Mouse (Mus musculus) hindbrain, postnatal 0 days (tissue): ENCODE data around the gene Ranbp3l. TPM values are rescaled to one million over a fixed set of nuclear protein-coding genes. Genes with fewer than 3 reads are reported as not detected.

Source experiments
- ATAC-seq: fragments of 200-750 bp; cut with Nextera tagmentation; 2 replicates; pipeline ENCODE4 v1.8.0; 2017; ENCODE audit warnings: mild to moderate bottlenecking, moderate TSS enrichment, moderate library complexity
- DNase-seq: peaks from one replicate; pipeline ENCODE4 v3.0.0-alpha.2; 2015; ENCODE audit warnings: low spot score
- H3K27ac ChIP-seq: fragments of 300-500 bp; sonication (generic); 2 replicates; pipeline ENCODE4 v1.5.1; 2014; ENCODE audit warnings: mild to moderate bottlenecking
- H3K27me3 ChIP-seq: fragments of 300-500 bp; sonication (generic); 2 replicates; pipeline ENCODE4 v1.6.1; 2014; ENCODE audit warnings: low read length, mixed read lengths; ENCODE audit not compliant: insufficient read depth
- H3K36me3 ChIP-seq: fragments of 300-500 bp; sonication (generic); 2 replicates; pipeline ENCODE4 v1.6.1; 2014; ENCODE audit warnings: low read length, mixed read lengths; ENCODE audit not compliant: insufficient read depth
- H3K4me1 ChIP-seq: fragments of 300-500 bp; sonication (generic); 2 replicates; pipeline ENCODE4 v1.6.1; 2014; ENCODE audit warnings: antibody characterized with exemption, low read length, mixed read lengths; ENCODE audit not compliant: insufficient read depth
- H3K4me2 ChIP-seq: fragments of 300-500 bp; sonication (generic); 2 replicates; pipeline ENCODE4 v1.6.1; 2014; ENCODE audit warnings: low read depth, mild to moderate bottlenecking, low read length, moderate library complexity, mixed read lengths
- H3K4me3 ChIP-seq: fragments of 300-500 bp; sonication (generic); 2 replicates; pipeline ENCODE4 v1.5.1; 2014; ENCODE audit warnings: low read length
- H3K9ac ChIP-seq: fragments of 300-500 bp; sonication (generic); replicated peaks from 2 replicates; pipeline ENCODE4 v1.6.1; 2014; ENCODE audit warnings: mild to moderate bottlenecking, low read length, moderate library complexity, mixed read lengths
- H3K9me3 ChIP-seq: fragments of 300-500 bp; sonication (generic); 2 replicates; pipeline ENCODE4 v1.6.1; 2016; ENCODE audit warnings: low read length, mixed read lengths
- CTCF ChIP-seq: IDR thresholded peaks from 2 replicates; pipeline ENCODE4 v1.5.1; 2016; ENCODE audit warnings: antibody characterized with exemption, control low read depth, low read depth
- WGBS: fragments of 180-500 bp; shearing (Covaris S2); extraction: QIAGEN DNeasy Blood & Tissue Kit; methylation state at CpG from one replicate; pipeline ENCODE4 v1.1.7; 2014; 5-methylcytosine and 5-hydroxymethylcytosine counted together
- polyA plus RNA-seq: library from polyadenylated mRNA; unstranded; fragments of >200 nt; fragmentation: Nextera tagmentation; extraction: Ambion mirVana; gene quantifications from 2 replicates; pipeline ENCODE4 v1.2.1, GENCODE M21; 2015
- total RNA-seq: library from RNA; depleted of rRNA; stranded (reverse); fragments of >200 nt; gene quantifications from 2 replicates; pipeline ENCODE4 v1.2.3, GENCODE M21; 2014

Gene Ranbp3l
- total and polyA plus RNA-seq, 2 experiments from 2014 or later, result 16.2 to 17.9 TPM

GRCm38 (mm10) chr15:9074139-9074538 is 106.4 kb downstream of the Ranbp3l start:
- ATAC-seq (no peak), DNase-seq (no peak)
- no peak for TF ChIP-seq CTCF
- H3K27ac ChIP-seq, result no peak overlapping the region
- no peak overlapping the region for H3K9ac ChIP-seq
- no peak overlapping the region for H3K4me3 ChIP-seq
- 29% methylated on average over 2 of the region's 2 CpGs for WGBS
- H3K4me2 ChIP-seq, result no peak overlapping the region
- H3K4me1 ChIP-seq, result peaks cover 6% of the 10 kb centered on the region; the same call in 1 of the 2 replicates
- H3K27me3 ChIP-seq, result no peaks in the 10 kb centered on the region
- H3K36me3 ChIP-seq, result no peaks in the 10 kb centered on the region
- H3K9me3 ChIP-seq, result no peaks in the 10 kb centered on the region

- H3K4me2 ChIP-seq, result no peak overlapping the region
- DNase-seq (no peak), ATAC-seq (no peak)
- H3K36me3 ChIP-seq, result no peaks in the 10 kb centered on the region
- no peak overlapping the region for H3K9ac ChIP-seq
- no peaks in the 10 kb centered on the region for H3K27me3 ChIP-seq
- H3K4me3 ChIP-seq, result no peak overlapping the region
- no peaks in the 10 kb centered on the region for H3K9me3 ChIP-seq
- no peak overlapping the region for H3K27ac ChIP-seq
- TF ChIP-seq CTCF, result no peak
- WGBS, result 23% methylated on average over 4 of the region's 4 CpGs
- peaks cover 6% of the 10 kb centered on the region; the same call in 1 of the 2 replicates for H3K4me1 ChIP-seq
Measured at GRCm38 (mm10) chr15:9074671-9075070, 106.9 kb downstream of the Ranbp3l start.

GRCm38 (mm10) chr15:9075608-9076200 is 108.0 kb downstream of the Ranbp3l start:
- DNase-seq, result no peak
- WGBS, result 65% methylated on average over 14 of the region's 14 CpGs
- Histone ChIP-seq H3K4me3 (no peak overlapping the region), H3K27me3 (no peaks in the 10 kb centered on the region), H3K27ac (no peak overlapping the region), H3K9ac (no peak overlapping the region), H3K36me3 (no peaks in the 10 kb centered on the region), H3K4me1 (peaks cover 6% of the 10 kb centered on the region; the same call in 1 of the 2 replicates), H3K4me2 (no peak overlapping the region), H3K9me3 (no peaks in the 10 kb centered on the region)
- no peak for ATAC-seq
- no peak for TF ChIP-seq CTCF

- ATAC-seq (no peak), DNase-seq (no peak)
- no peak overlapping the region for H3K4me2 ChIP-seq
- H3K27ac ChIP-seq, result no peak overlapping the region
- H3K9me3 ChIP-seq, result no peaks in the 10 kb centered on the region
- H3K9ac ChIP-seq, result no peak overlapping the region
- WGBS, result 84% methylated on average over 12 of the region's 12 CpGs
- TF ChIP-seq CTCF, result no peak
- no peaks in the 10 kb centered on the region for H3K27me3 ChIP-seq
- H3K36me3 ChIP-seq, result no peaks in the 10 kb centered on the region
- peaks cover under 1% of the 10 kb centered on the region; the same call in 1 of the 2 replicates for H3K4me1 ChIP-seq
- H3K4me3 ChIP-seq, result no peak overlapping the region
Measured at GRCm38 (mm10) chr15:9078481-9079300, 110.9 kb downstream of the Ranbp3l start.

- Histone ChIP-seq H3K4me1 (no peaks in the 10 kb centered on the region), H3K4me2 (no peak overlapping the region), H3K27ac (no peak overlapping the region), H3K27me3 (no peaks in the 10 kb centered on the region), H3K36me3 (no peaks in the 10 kb centered on the region), H3K4me3 (no peak overlapping the region), H3K9ac (no peak overlapping the region), H3K9me3 (no peaks in the 10 kb centered on the region)
- DNase-seq (no peak), ATAC-seq (no peak)
- TF ChIP-seq CTCF, result no peak
- WGBS, result 68% methylated on average over 5 of the region's 5 CpGs
Measured at GRCm38 (mm10) chr15:9079626-9080025, 111.9 kb downstream of the Ranbp3l start.

- no peak for TF ChIP-seq CTCF
- Histone ChIP-seq H3K9ac (no peak overlapping the region), H3K4me2 (no peak overlapping the region), H3K27me3 (no peaks in the 10 kb centered on the region), H3K27ac (no peak overlapping the region), H3K9me3 (no peaks in the 10 kb centered on the region), H3K36me3 (no peaks in the 10 kb centered on the region), H3K4me3 (no peak overlapping the region), H3K4me1 (no peaks in the 10 kb centered on the region)
- ATAC-seq (no peak), DNase-seq (no peak)
- WGBS, result 74% methylated on average over 4 of the region's 4 CpGs
Measured at GRCm38 (mm10) chr15:9080206-9080605, 112.5 kb downstream of the Ranbp3l start.

- no peak for DNase-seq
- 77% methylated on average over 3 of the region's 3 CpGs for WGBS
- no peaks in the 10 kb centered on the region for H3K36me3 ChIP-seq
- no peak overlapping the region for H3K27ac ChIP-seq
- H3K4me3 ChIP-seq, result no peak overlapping the region
- H3K4me1 ChIP-seq, result no peaks in the 10 kb centered on the region
- H3K4me2 ChIP-seq, result no peak overlapping the region
- no peaks in the 10 kb centered on the region for H3K9me3 ChIP-seq
- no peak for TF ChIP-seq CTCF
- no peak overlapping the region for H3K9ac ChIP-seq
- ATAC-seq, result no peak
- no peaks in the 10 kb centered on the region for H3K27me3 ChIP-seq
Measured at GRCm38 (mm10) chr15:9081294-9081693, 113.5 kb downstream of the Ranbp3l start.
